Mouse (Mus musculus) left cerebral cortex, postnatal 14 days (tissue): ENCODE data around the gene Ube2e1. TPM values are rescaled to one million over a fixed set of nuclear protein-coding genes. Genes with fewer than 3 reads are reported as not detected.
A peak's percentile ranks its signal among the peaks of the same experiment; 100 is the strongest.

Source experiments
- DNase-seq, 2 experiments: peaks; one replicate each; pipeline ENCODE4 v3.0.0; 2021 to 2022; ENCODE audit warnings: low spot score in 2 of 2, mixed read lengths in 1 of 2
- intact Hi-C: fragments of 180-260 bp; cut with DNase I; formaldehyde crosslinking; loops from one replicate; pipeline ENCODE4 v1.15.1; 2025
- total RNA-seq, 2 experiments: library from RNA; stranded (reverse); gene quantifications; 2 replicates each; pipeline ENCODE4 v1.2.3; 2021

Ube2e1 gene
- total RNA-seq, 2 experiments from 2014 or later: 119 to 127 TPM

GRCm38 (mm10) chr14:18330789-18331692, 618 bp downstream of the Ube2e1 start:
- DNase-seq: peak; percentile 24 to 45
- intact Hi-C loops: loop anchor here (2.0 kb wide), 1 partner anchor 60 kb away; the partner anchor contains the start of genes Nkiras1 and Rpl15

GRCm38 (mm10) chr14:18326968-18327672, 4.5 kb downstream of the Ube2e1 start:
- intact Hi-C loops: no loop called here
- DNase-seq: peak in 1 of 2 experiments; percentile 11

- intact Hi-C loops: no loop called here
- no peak for DNase-seq
These were observed 13.9 kb downstream of the Ube2e1 start for GRCm38 (mm10) chr14:18317457-18318411.

GRCm38 (mm10) chr14:18304165-18304564, 27.5 kb downstream of the Ube2e1 start:
- intact Hi-C loops: no loop called here
- no peak for DNase-seq

- DNase-seq: peak; percentile 71 to 91
These were observed 28.4 kb downstream of the Ube2e1 start for GRCm38 (mm10) chr14:18303262-18303661.

GRCm38 (mm10) chr14:18302750-18303149, 28.9 kb downstream of the Ube2e1 start:
- no peak for DNase-seq
- intact Hi-C loops: no loop called here

More at GRCm38 (mm10) chr14:18303262-18303661, 28.4 kb downstream of the Ube2e1 start:
- intact Hi-C loops: no loop called here

- intact Hi-C loops: no loop called here
- DNase-seq: no peak
These were observed 30.1 kb downstream of the Ube2e1 start for GRCm38 (mm10) chr14:18301591-18301990.

- intact Hi-C loops: no loop called here
- no peak for DNase-seq
These were observed 31.0 kb downstream of the Ube2e1 start for GRCm38 (mm10) chr14:18300676-18301075.

- intact Hi-C loops: no loop called here
- no peak for DNase-seq
These were observed 32.8 kb downstream of the Ube2e1 start for GRCm38 (mm10) chr14:18298874-18299273.

- intact Hi-C loops: no loop called here
- DNase-seq: no peak
These were observed 34.2 kb downstream of the Ube2e1 start for GRCm38 (mm10) chr14:18297441-18297840.

GRCm38 (mm10) chr14:18292578-18292977, 39.1 kb downstream of the Ube2e1 start:
- no peak for DNase-seq
- intact Hi-C loops: no loop called here

- intact Hi-C loops: no loop called here
- no peak for DNase-seq
These were observed 39.5 kb downstream of the Ube2e1 start for GRCm38 (mm10) chr14:18292111-18292510.

GRCm38 (mm10) chr14:18287391-18287790, 44.3 kb downstream of the Ube2e1 start:
- DNase-seq: no peak
- intact Hi-C loops: loop anchor here (5.0 kb wide), 1 partner anchor 50 kb away; the partner anchor contains the start of gene Nr1d2

- intact Hi-C loops: loop anchor here (5.0 kb wide), 1 partner anchor 49 kb away; the partner anchor contains the start of gene Nr1d2
- DNase-seq: no peak
These were observed 45.2 kb downstream of the Ube2e1 start for GRCm38 (mm10) chr14:18286441-18286840.

- DNase-seq: no peak
- intact Hi-C loops: loop anchor here (5.0 kb wide), 1 partner anchor 48 kb away; the partner anchor contains the start of gene Nr1d2
These were observed 46.2 kb downstream of the Ube2e1 start for GRCm38 (mm10) chr14:18285476-18285875.

GRCm38 (mm10) chr14:18284581-18284980, 47.1 kb downstream of the Ube2e1 start:
- intact Hi-C loops: no loop called here
- DNase-seq: peak in 1 of 2 experiments; percentile 56

GRCm38 (mm10) chr14:18280375-18280774, 51.3 kb downstream of the Ube2e1 start:
- intact Hi-C loops: no loop called here
- DNase-seq: no peak

GRCm38 (mm10) chr14:18274526-18274925, 57.1 kb downstream of the Ube2e1 start:
- intact Hi-C loops: no loop called here
- DNase-seq: no peak

- intact Hi-C loops: loop anchor here (2.0 kb wide), 2 partner anchors 33 to 59 kb away; partner anchors contain the start of genes Nr1d2 and Ube2e1
- DNase-seq: no peak
These were observed 60.0 kb downstream of the Ube2e1 start for GRCm38 (mm10) chr14:18271666-18272065.
